Mouse (Mus musculus): ENCODE data around the gene Cdkl5. TPM values are rescaled to one million over a fixed set of nuclear protein-coding genes. Genes with fewer than 3 reads are reported as not detected.

Gene Cdkl5
- total and polyA plus RNA-seq, 2 experiments from 2014 or later = 1.7 to 3.3 TPM

- ATAC-seq (ENCODE audit: insufficient read depth, low read depth) (no peak), DNase-seq (ENCODE audit: low spot score) (no peak)
- Histone ChIP-seq H3K4me1 (ENCODE audit: control insufficient read depth, insufficient read depth) (no peaks in the 10 kb centered on the region), H3K4me3 (ENCODE audit: low read depth, low read length) (no peak overlapping the region), H3K27ac (ENCODE audit: low read depth) (no peak overlapping the region), H3K9ac (replicated peaks; ENCODE audit: low read depth, low read length) (no peak overlapping the region), H3K36me3 (replicated peaks; ENCODE audit: control insufficient read depth, insufficient read depth, low read length) (no peaks in the 10 kb centered on the region), H3K27me3 (ENCODE audit: control insufficient read depth, insufficient read depth, low read length) (no peaks in the 10 kb centered on the region), H3K4me2 (ENCODE audit: low read depth, low read length) (no peak overlapping the region), H3K9me3 (replicated peaks; ENCODE audit: control insufficient read depth, low read length) (no peaks in the 10 kb centered on the region)
- TF ChIP-seq EP300 (IDR thresholded peaks at IDR 0.05; ENCODE audit: low read depth) (no peak), CTCF (IDR thresholded peaks at IDR 0.05; ENCODE audit: low read depth) (no peak)
- 82% methylated on average over 4 of the region's 4 CpGs for WGBS
Measured at GRCm38 (mm10) chrX:160866576-160866975, 127.9 kb downstream of the Cdkl5 start.

- H3K4me2 ChIP-seq (ENCODE audit: low read depth, low read length) = no peak overlapping the region
- no peaks in the 10 kb centered on the region for H3K4me1 ChIP-seq (ENCODE audit: control insufficient read depth, insufficient read depth)
- no peak for ATAC-seq (ENCODE audit: insufficient read depth, low read depth)
- TF ChIP-seq EP300 (IDR thresholded peaks at IDR 0.05; ENCODE audit: low read depth) = no peak
- TF ChIP-seq CTCF (IDR thresholded peaks at IDR 0.05; ENCODE audit: low read depth) = no peak
- H3K9ac ChIP-seq (replicated peaks; ENCODE audit: low read depth, low read length) = no peak overlapping the region
- 85% methylated on average over 4 of the region's 4 CpGs for WGBS
- no peak overlapping the region for H3K4me3 ChIP-seq (ENCODE audit: low read depth, low read length)
- H3K27me3 ChIP-seq (ENCODE audit: control insufficient read depth, insufficient read depth, low read length) = no peaks in the 10 kb centered on the region
- no peaks in the 10 kb centered on the region for H3K36me3 ChIP-seq (replicated peaks; ENCODE audit: control insufficient read depth, insufficient read depth, low read length)
- no peaks in the 10 kb centered on the region for H3K9me3 ChIP-seq (replicated peaks; ENCODE audit: control insufficient read depth, low read length)
- H3K27ac ChIP-seq (ENCODE audit: low read depth) = no peak overlapping the region
- DNase-seq (ENCODE audit: low spot score) = no peak
Measured at GRCm38 (mm10) chrX:160865022-160865421, 129.5 kb downstream of the Cdkl5 start.

- 70% methylated on average over 4 of the region's 4 CpGs for WGBS
- H3K9ac ChIP-seq (replicated peaks; ENCODE audit: low read depth, low read length) = no peak overlapping the region
- H3K27ac ChIP-seq (ENCODE audit: low read depth) = no peak overlapping the region
- H3K4me3 ChIP-seq (ENCODE audit: low read depth, low read length) = no peak overlapping the region
- no peaks in the 10 kb centered on the region for H3K36me3 ChIP-seq (replicated peaks; ENCODE audit: control insufficient read depth, insufficient read depth, low read length)
- no peaks in the 10 kb centered on the region for H3K27me3 ChIP-seq (ENCODE audit: control insufficient read depth, insufficient read depth, low read length)
- ATAC-seq (ENCODE audit: insufficient read depth, low read depth) (no peak), DNase-seq (ENCODE audit: low spot score) (no peak)
- H3K4me2 ChIP-seq (ENCODE audit: low read depth, low read length) = no peak overlapping the region
- H3K9me3 ChIP-seq (replicated peaks; ENCODE audit: control insufficient read depth, low read length) = no peaks in the 10 kb centered on the region
- TF ChIP-seq EP300 (IDR thresholded peaks at IDR 0.05; ENCODE audit: low read depth) (no peak), CTCF (IDR thresholded peaks at IDR 0.05; ENCODE audit: low read depth) (no peak)
- H3K4me1 ChIP-seq (ENCODE audit: control insufficient read depth, insufficient read depth) = no peaks in the 10 kb centered on the region
Measured at GRCm38 (mm10) chrX:160863689-160864383, 130.7 kb downstream of the Cdkl5 start.

GRCm38 (mm10) chrX:160808226-160808625 is 186.3 kb downstream of the Cdkl5 start:
- WGBS = 83% methylated on average over 7 of the region's 7 CpGs
- TF ChIP-seq EP300 (IDR thresholded peaks at IDR 0.05; ENCODE audit: low read depth) (no peak), CTCF (IDR thresholded peaks at IDR 0.05; ENCODE audit: low read depth) (no peak)
- no peaks in the 10 kb centered on the region for H3K4me1 ChIP-seq (ENCODE audit: control insufficient read depth, insufficient read depth)
- H3K4me3 ChIP-seq (ENCODE audit: low read depth, low read length) = no peak overlapping the region
- no peak overlapping the region for H3K27ac ChIP-seq (ENCODE audit: low read depth)
- no peak for ATAC-seq (ENCODE audit: insufficient read depth, low read depth)
- no peaks in the 10 kb centered on the region for H3K27me3 ChIP-seq (ENCODE audit: control insufficient read depth, insufficient read depth, low read length)
- no peak for DNase-seq (ENCODE audit: low spot score)
- 0 out of 2 replicates have a peak, but pooled peaks cover 3% of the 10 kb centered on the region for H3K36me3 ChIP-seq (replicated peaks; ENCODE audit: control insufficient read depth, insufficient read depth, low read length)
- no peak overlapping the region for H3K4me2 ChIP-seq (ENCODE audit: low read depth, low read length)
- no peak overlapping the region for H3K9ac ChIP-seq (replicated peaks; ENCODE audit: low read depth, low read length)
- no peaks in the 10 kb centered on the region for H3K9me3 ChIP-seq (replicated peaks; ENCODE audit: control insufficient read depth, low read length)

- H3K9ac ChIP-seq (replicated peaks; ENCODE audit: low read depth, low read length) = no peak overlapping the region
- H3K36me3 ChIP-seq (replicated peaks; ENCODE audit: control insufficient read depth, insufficient read depth, low read length) = 0 out of 2 replicates have a peak, but pooled peaks cover 3% of the 10 kb centered on the region
- no peaks in the 10 kb centered on the region for H3K9me3 ChIP-seq (replicated peaks; ENCODE audit: control insufficient read depth, low read length)
- no peak for ATAC-seq (ENCODE audit: insufficient read depth, low read depth)
- no peaks in the 10 kb centered on the region for H3K27me3 ChIP-seq (ENCODE audit: control insufficient read depth, insufficient read depth, low read length)
- 68% methylated on average over 4 of the region's 4 CpGs for WGBS
- DNase-seq (ENCODE audit: low spot score) = no peak
- TF ChIP-seq CTCF (IDR thresholded peaks at IDR 0.05; ENCODE audit: low read depth) = no peak
- no peak for TF ChIP-seq EP300 (IDR thresholded peaks at IDR 0.05; ENCODE audit: low read depth)
- no peak overlapping the region for H3K4me2 ChIP-seq (ENCODE audit: low read depth, low read length)
- no peak overlapping the region for H3K27ac ChIP-seq (ENCODE audit: low read depth)
- H3K4me3 ChIP-seq (ENCODE audit: low read depth, low read length) = no peak overlapping the region
- H3K4me1 ChIP-seq (ENCODE audit: control insufficient read depth, insufficient read depth) = no peaks in the 10 kb centered on the region
Measured at GRCm38 (mm10) chrX:160804409-160805150, 189.9 kb downstream of the Cdkl5 start.

Data from heart, postnatal 0 days (tissue).